Mouse (Mus musculus) neural tube, embryonic 10.5 days (tissue): ENCODE data around the gene Olfr392.

Experiments used
- DNase-seq: peaks from one replicate; pipeline ENCODE4 v3.0.0-alpha.2; 2017; ENCODE audit warnings: low spot score; ENCODE audit errors: extremely low spot score

Olfr392 gene

DNA sequence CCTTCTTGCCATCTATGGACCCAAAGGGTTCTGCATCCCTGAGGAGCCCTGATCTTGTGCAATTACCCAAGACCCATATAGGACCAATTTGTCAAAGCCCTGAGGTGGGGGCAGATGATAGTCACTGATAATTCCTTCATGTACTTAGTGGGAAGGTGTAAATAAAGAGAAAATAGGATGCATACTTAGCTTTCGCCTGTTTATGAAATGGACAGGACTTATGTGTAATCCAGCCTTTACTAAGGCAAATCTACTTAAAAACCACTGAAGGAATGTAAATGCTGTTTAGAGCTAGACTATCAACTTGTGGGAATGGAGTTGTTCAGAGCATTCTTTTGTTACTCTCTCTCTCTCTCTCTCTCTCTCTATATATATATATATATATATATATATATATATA, at the start of gene Olfr392:
Gene Olfr392, minus strand, starts transcription at position 101 of the 400 bp plus-strand sequence.
- no peak for DNase-seq

DNA sequence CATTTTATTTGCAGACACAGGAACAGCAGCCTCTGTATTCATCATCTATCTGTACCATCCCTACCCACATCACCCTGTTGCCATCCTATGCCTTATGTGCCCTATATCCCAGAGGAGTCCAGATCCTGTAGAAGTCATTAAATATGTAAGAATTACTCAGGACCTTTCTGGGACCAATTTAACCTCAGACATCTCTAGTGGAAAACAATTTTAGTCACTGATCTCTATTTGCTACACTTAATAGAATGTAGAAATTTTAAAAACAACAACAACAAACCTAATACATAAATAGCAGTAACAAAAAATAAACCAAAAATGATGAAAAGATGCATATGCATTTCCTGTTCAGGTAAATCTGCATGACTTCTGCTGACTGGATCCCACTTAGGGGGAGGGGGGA, 34.5 kb upstream of the Olfr392 start, which contains the start of gene Olfr393:
Gene Olfr393, minus strand, starts transcription at position 101 of the 400 bp plus-strand sequence.
- DNase-seq, result no peak

DNA sequence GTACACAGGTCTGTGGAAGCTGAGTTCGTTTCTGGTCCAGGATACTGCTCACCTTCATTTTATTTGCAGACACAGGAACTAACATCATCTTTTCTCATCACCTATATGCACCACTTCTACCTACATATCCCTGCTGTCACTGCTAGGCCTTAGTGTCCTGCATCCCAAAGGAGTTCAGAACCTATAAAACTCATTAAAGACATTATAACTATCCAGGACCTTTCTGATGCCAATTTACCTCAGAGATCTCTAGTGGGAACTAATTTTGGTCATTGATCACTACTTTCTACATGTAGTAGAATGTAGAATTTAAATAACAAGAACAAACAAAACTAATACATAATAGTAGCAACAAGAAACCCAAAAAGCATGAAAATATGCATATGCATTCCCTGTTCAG, 13.9 kb downstream of the Olfr392 start, which contains the start of gene Olfr391-ps:
Gene Olfr391-ps, minus strand, starts transcription at position 101 of the 400 bp plus-strand sequence.
- no peak for DNase-seq

DNA sequence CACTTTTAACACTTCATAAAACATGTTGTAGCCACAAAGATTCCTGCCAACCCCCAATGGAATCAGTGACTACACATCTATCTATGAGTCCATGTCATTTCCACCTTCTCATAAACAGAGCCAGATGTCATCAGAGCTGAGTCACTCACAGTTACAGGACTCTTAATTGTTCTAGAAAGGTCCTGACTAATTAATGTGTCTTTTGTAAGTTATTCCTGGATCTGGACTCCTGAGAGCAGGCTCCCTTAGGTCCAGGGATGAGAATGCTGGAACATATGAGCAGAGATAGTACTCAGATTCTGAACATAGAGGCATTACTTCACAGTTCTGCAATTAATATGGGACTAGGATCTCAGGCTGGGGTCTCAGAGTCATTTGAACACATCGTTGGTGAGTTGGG, 34.2 kb downstream of the Olfr392 start, which contains the start of gene Olfr390:
Gene Olfr390, plus strand, starts transcription at position 301 of the 400 bp plus-strand sequence.
- no peak for DNase-seq

DNA sequence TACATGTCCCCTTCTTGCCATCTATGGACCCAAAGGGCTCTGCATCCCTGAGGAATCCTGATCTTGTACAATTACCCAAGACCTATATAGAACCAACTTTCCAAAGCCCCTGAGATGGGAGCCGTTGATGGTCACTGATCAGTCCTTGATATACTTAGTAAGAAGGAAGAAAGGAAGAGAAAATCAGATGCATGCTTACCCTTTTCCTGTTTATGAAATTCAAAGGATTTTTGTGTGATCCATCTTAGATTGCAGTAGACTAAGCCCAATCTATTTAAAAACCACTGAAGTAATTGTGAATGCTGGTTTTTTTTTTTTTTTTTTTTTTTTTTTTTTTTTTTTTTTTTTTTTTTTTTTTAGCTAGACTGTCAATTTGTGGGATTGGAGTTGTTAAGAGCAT, 36.2 kb downstream of the Olfr392 start, which contains the start of gene Olfr389:
Gene Olfr389, minus strand, starts transcription at position 101 of the 400 bp plus-strand sequence.
- DNase-seq, result no peak
